Mouse (Mus musculus): Measurements from ENCODE around the gene Bcat1. TPM values are rescaled to one million over a fixed set of nuclear protein-coding genes. Genes with fewer than 3 reads are reported as not detected.

The Bcat1 gene
- polyA plus RNA-seq, 1 experiment from 2014 or later: 100 TPM

GRCm38 (mm10) chr6:145046266-145046890, 29.6 kb downstream of the Bcat1 start:
- H3K9ac ChIP-seq (replicated peaks): peak overlapping the region; percentile 74
- peak overlapping the region; percentile 85 for H3K27ac ChIP-seq (replicated peaks)
- no peaks in the 10 kb centered on the region for H3K27me3 ChIP-seq
- peak overlapping the region; percentile 79 for H3K4me3 ChIP-seq
- 45% methylated on average over 13 of the region's 13 CpGs for WGBS
- H3K4me1 ChIP-seq: peaks cover 55% of the 10 kb centered on the region
- 0 out of 2 replicates have a peak, but pooled peaks cover 3% of the 10 kb centered on the region for H3K36me3 ChIP-seq
- 0 out of 2 replicates have a peak, but pooled peaks have one; percentile 26 for ATAC-seq (replicated peaks)
- H3K9me3 ChIP-seq: no peaks in the 10 kb centered on the region
- H3K4me2 ChIP-seq (replicated peaks): peak overlapping the region; percentile 97

- no peaks in the 10 kb centered on the region for H3K27me3 ChIP-seq
- 0 out of 2 replicates have a peak, but pooled peaks cover 3% of the 10 kb centered on the region for H3K36me3 ChIP-seq
- no peak for ATAC-seq (replicated peaks)
- peak overlapping the region; percentile 97 for H3K4me2 ChIP-seq (replicated peaks)
- peaks cover 65% of the 10 kb centered on the region for H3K4me1 ChIP-seq
- H3K4me3 ChIP-seq: peak overlapping the region; percentile 79
- 31% methylated on average over 20 of the region's 20 CpGs for WGBS
- peak overlapping the region; percentile 61 for H3K27ac ChIP-seq (replicated peaks)
- no peaks in the 10 kb centered on the region for H3K9me3 ChIP-seq
- H3K9ac ChIP-seq (replicated peaks): peak overlapping the region; percentile 39
Observed at GRCm38 (mm10) chr6:145044916-145045574, 30.9 kb downstream of the Bcat1 start.

- Histone ChIP-seq H3K4me2 (replicated peaks) (0 out of 2 replicates have a peak overlapping the region, but pooled peaks have one; percentile 8), H3K9me3 (no peaks in the 10 kb centered on the region), H3K9ac (replicated peaks) (no peak overlapping the region), H3K27ac (replicated peaks) (peak overlapping the region; percentile 52; the same call in 1 of the 2 replicates), H3K36me3 (peaks cover 22% of the 10 kb centered on the region), H3K4me3 (no peak overlapping the region), H3K27me3 (no peaks in the 10 kb centered on the region), H3K4me1 (peaks cover 48% of the 10 kb centered on the region)
- 37% methylated on average over 7 of the region's 7 CpGs for WGBS
- peak; percentile 26; the same call in 1 of the 2 replicates for ATAC-seq (replicated peaks)
Observed at GRCm38 (mm10) chr6:145040732-145041131, 35.3 kb downstream of the Bcat1 start.

- Histone ChIP-seq H3K4me2 (replicated peaks) (no peak overlapping the region), H3K4me3 (no peak overlapping the region), H3K9ac (replicated peaks) (no peak overlapping the region), H3K4me1 (peaks cover 27% of the 10 kb centered on the region), H3K27me3 (no peaks in the 10 kb centered on the region), H3K27ac (replicated peaks) (no peak overlapping the region), H3K36me3 (peaks cover 37% of the 10 kb centered on the region), H3K9me3 (no peaks in the 10 kb centered on the region)
- 86% methylated on average over 1 of the region's 1 CpGs for WGBS
- no peak for ATAC-seq (replicated peaks)
Observed at GRCm38 (mm10) chr6:145037626-145038025, 38.4 kb downstream of the Bcat1 start.

- ATAC-seq (replicated peaks): no peak
- H3K4me1 ChIP-seq: 0 out of 2 replicates have a peak, but pooled peaks cover 4% of the 10 kb centered on the region
- no peaks in the 10 kb centered on the region for H3K9me3 ChIP-seq
- peaks cover 54% of the 10 kb centered on the region for H3K36me3 ChIP-seq
- no peak overlapping the region for H3K4me2 ChIP-seq (replicated peaks)
- 94% methylated on average over 9 of the region's 9 CpGs for WGBS
- no peak overlapping the region for H3K27ac ChIP-seq (replicated peaks)
- no peak overlapping the region for H3K9ac ChIP-seq (replicated peaks)
- H3K27me3 ChIP-seq: no peaks in the 10 kb centered on the region
- H3K4me3 ChIP-seq: no peak overlapping the region
Observed at GRCm38 (mm10) chr6:145035412-145035811, 40.6 kb downstream of the Bcat1 start.

- no peak overlapping the region for H3K4me3 ChIP-seq
- H3K4me2 ChIP-seq (replicated peaks): no peak overlapping the region
- H3K4me1 ChIP-seq: no peaks in the 10 kb centered on the region
- H3K9ac ChIP-seq (replicated peaks): no peak overlapping the region
- WGBS: 88% methylated on average over 9 of the region's 9 CpGs
- no peak overlapping the region for H3K27ac ChIP-seq (replicated peaks)
- no peak for ATAC-seq (replicated peaks)
- H3K27me3 ChIP-seq: no peaks in the 10 kb centered on the region
- peaks cover 49% of the 10 kb centered on the region for H3K36me3 ChIP-seq
- H3K9me3 ChIP-seq: no peaks in the 10 kb centered on the region
Observed at GRCm38 (mm10) chr6:145030587-145030986, 45.4 kb downstream of the Bcat1 start.

GRCm38 (mm10) chr6:145023990-145024389, 52.0 kb downstream of the Bcat1 start:
- H3K4me3 ChIP-seq: no peak overlapping the region
- no peak overlapping the region for H3K27ac ChIP-seq (replicated peaks)
- H3K36me3 ChIP-seq: peaks cover 41% of the 10 kb centered on the region
- no peak overlapping the region for H3K9ac ChIP-seq (replicated peaks)
- no peaks in the 10 kb centered on the region for H3K27me3 ChIP-seq
- no peak overlapping the region for H3K4me2 ChIP-seq (replicated peaks)
- 25% methylated on average over 8 of the region's 8 CpGs for WGBS
- ATAC-seq (replicated peaks): no peak
- no peaks in the 10 kb centered on the region for H3K9me3 ChIP-seq
- H3K4me1 ChIP-seq: no peaks in the 10 kb centered on the region

GRCm38 (mm10) chr6:145022966-145023725, 52.8 kb downstream of the Bcat1 start:
- H3K9ac ChIP-seq (replicated peaks): no peak overlapping the region
- whole genome bisulfite sequencing: 86% methylated on average over 14 of the region's 14 CpGs
- H3K4me1 ChIP-seq: no peaks in the 10 kb centered on the region
- H3K9me3 ChIP-seq: no peaks in the 10 kb centered on the region
- H3K4me2 ChIP-seq (replicated peaks): no peak overlapping the region
- peaks cover 44% of the 10 kb centered on the region for H3K36me3 ChIP-seq
- H3K27me3 ChIP-seq: no peaks in the 10 kb centered on the region
- H3K27ac ChIP-seq (replicated peaks): no peak overlapping the region
- no peak for ATAC-seq (replicated peaks)
- no peak overlapping the region for H3K4me3 ChIP-seq

GRCm38 (mm10) chr6:145022349-145022748, 53.6 kb downstream of the Bcat1 start:
- Histone ChIP-seq H3K27ac (replicated peaks) (no peak overlapping the region), H3K36me3 (peaks cover 48% of the 10 kb centered on the region), H3K4me2 (replicated peaks) (no peak overlapping the region), H3K27me3 (no peaks in the 10 kb centered on the region), H3K4me3 (no peak overlapping the region), H3K9ac (replicated peaks) (no peak overlapping the region), H3K4me1 (no peaks in the 10 kb centered on the region), H3K9me3 (no peaks in the 10 kb centered on the region)
- 61% methylated on average over 5 of the region's 5 CpGs for WGBS
- ATAC-seq (replicated peaks): no peak

GRCm38 (mm10) chr6:145020553-145020952, 55.4 kb downstream of the Bcat1 start:
- Histone ChIP-seq H3K27me3 (no peaks in the 10 kb centered on the region), H3K27ac (replicated peaks) (no peak overlapping the region), H3K4me3 (no peak overlapping the region), H3K4me2 (replicated peaks) (no peak overlapping the region), H3K36me3 (peaks cover 62% of the 10 kb centered on the region), H3K4me1 (no peaks in the 10 kb centered on the region), H3K9me3 (no peaks in the 10 kb centered on the region), H3K9ac (replicated peaks) (no peak overlapping the region)
- 0 out of 2 replicates have a peak, but pooled peaks have one; percentile 30 for ATAC-seq (replicated peaks)
- WGBS: 78% methylated on average over 4 of the region's 4 CpGs

GRCm38 (mm10) chr6:145018295-145018694, 57.7 kb downstream of the Bcat1 start:
- H3K27ac ChIP-seq (replicated peaks): no peak overlapping the region
- no peak overlapping the region for H3K4me3 ChIP-seq
- no peaks in the 10 kb centered on the region for H3K27me3 ChIP-seq
- no peak overlapping the region for H3K4me2 ChIP-seq (replicated peaks)
- ATAC-seq (replicated peaks): no peak
- no peak overlapping the region for H3K9ac ChIP-seq (replicated peaks)
- H3K4me1 ChIP-seq: no peaks in the 10 kb centered on the region
- no peaks in the 10 kb centered on the region for H3K9me3 ChIP-seq
- WGBS: 80% methylated on average over 5 of the region's 5 CpGs
- H3K36me3 ChIP-seq: peaks cover 74% of the 10 kb centered on the region

GRCm38 (mm10) chr6:145017508-145017907, 58.5 kb downstream of the Bcat1 start:
- no peak overlapping the region for H3K9ac ChIP-seq (replicated peaks)
- H3K9me3 ChIP-seq: no peaks in the 10 kb centered on the region
- 93% methylated on average over 4 of the region's 4 CpGs for WGBS
- H3K27ac ChIP-seq (replicated peaks): no peak overlapping the region
- no peaks in the 10 kb centered on the region for H3K4me1 ChIP-seq
- no peak overlapping the region for H3K4me3 ChIP-seq
- H3K36me3 ChIP-seq: peaks cover 73% of the 10 kb centered on the region
- H3K4me2 ChIP-seq (replicated peaks): no peak overlapping the region
- no peak for ATAC-seq (replicated peaks)
- no peaks in the 10 kb centered on the region for H3K27me3 ChIP-seq

All from forebrain, embryonic 15.5 days (tissue).